Mouse (Mus musculus) layer of hippocampus, postnatal 25 days (tissue): ENCODE results near the gene Ang. TPM values are rescaled to one million over a fixed set of nuclear protein-coding genes. Genes with fewer than 3 reads are reported as not detected.

Experiments
- total RNA-seq, 2 experiments: library from RNA; stranded (reverse); gene quantifications; 2 replicates each; pipeline ENCODE4 v1.2.3; 2021

The Ang gene
- total RNA-seq, 2 experiments from 2014 or later: 3.4 to 4.7 TPM

Other genes starting within 250 kb of the Ang start
- 1 to 10 TPM; 2.1 to 3.1 TPM for gene Tep1, start 220.6 kb upstream of the Ang start, total RNA-seq
- 1 to 10 TPM; 3.2 to 3.3 TPM for gene Klhl33, start 193.6 kb upstream of the Ang start, total RNA-seq
- 10 to 100 TPM; 34.6 to 37.0 TPM for gene Osgep, start 166.3 kb upstream of the Ang start, total RNA-seq
- gene Apex1, start 166.2 kb upstream of the Ang start, total RNA-seq: 10 to 100 TPM; 67.4 to 75.4 TPM
- gene Pip4p1, start 160.3 kb upstream of the Ang start, total RNA-seq: 10 to 100 TPM; 85.3 to 88.8 TPM
- 10 to 100 TPM; 13.0 to 17.4 TPM for gene Pnp, start 160.1 kb upstream of the Ang start, total RNA-seq
- gene Gm49342, start 146.6 kb upstream of the Ang start, total RNA-seq: 10 to 100 TPM in 1 of 2 experiments, 1 to 10 TPM in 1; 8.9 to 14.9 TPM
- gene Pnp2, start 135.2 kb upstream of the Ang start, total RNA-seq: 1 to 10 TPM in 1 of 2 experiments, under 1 TPM in 1; 0.62 to 1.1 TPM
- gene Rnase10, start 83.4 kb upstream of the Ang start, total RNA-seq: not detected
- not detected for gene Rnase9, start 49.3 kb upstream of the Ang start, total RNA-seq
- not detected for gene Rnase11, start 41.0 kb upstream of the Ang start, total RNA-seq
- not detected for gene Rnase12, start 33.5 kb upstream of the Ang start, total RNA-seq
- not detected for gene Olfr750, start 16.7 kb upstream of the Ang start, total RNA-seq
- 10 to 100 TPM; 17.0 to 19.4 TPM for gene Rnase4, start 73 bp upstream of the Ang start, total RNA-seq
- not detected for gene Eddm3b, start 23.3 kb downstream of the Ang start, total RNA-seq
- gene Rnase6, start 32.8 kb downstream of the Ang start, total RNA-seq: under 1 TPM in 1 of 2 experiments, not detected in 1; 0.25 TPM
- gene Rnase1, start 55.6 kb downstream of the Ang start, total RNA-seq: 1 to 10 TPM; 2.4 to 3.4 TPM
- gene Rnase2b, start 71.1 kb downstream of the Ang start, total RNA-seq: under 1 TPM in 1 of 2 experiments, not detected in 1; 0.37 TPM
- gene Ang2, start 108.0 kb downstream of the Ang start, total RNA-seq: not detected
- not detected for gene Ear14, start 112.2 kb downstream of the Ang start, total RNA-seq
- gene Rnase2a, start 165.0 kb downstream of the Ang start, total RNA-seq: not detected